Mouse (Mus musculus) kidney, embryonic 14.5 days (tissue): ENCODE measurements around the gene Prkacb. TPM values are rescaled to one million over a fixed set of nuclear protein-coding genes. Genes with fewer than 3 reads are reported as not detected.
A peak's percentile ranks its signal among the peaks of the same experiment; 100 is the strongest.

ENCODE experiments used
- ATAC-seq: fragments of 200-750 bp; cut with Nextera tagmentation; 2 replicates; pipeline ENCODE4 v1.8.0; 2017; ENCODE audit warnings: moderate number of reproducible peaks, mild to moderate bottlenecking, moderate TSS enrichment, moderate library complexity; ENCODE audit not compliant: low FRiP score, low TSS enrichment
- H3K27ac ChIP-seq: fragments of 300-500 bp; sonication (generic); 2 replicates; pipeline ENCODE4 v1.5.1; 2014; ENCODE audit warnings: low read depth, mild to moderate bottlenecking, low read length, moderate library complexity, mixed read lengths
- H3K27me3 ChIP-seq: fragments of 300-500 bp; sonication (generic); 2 replicates; pipeline ENCODE4 v1.6.1; 2014; ENCODE audit warnings: mild to moderate bottlenecking, low read length; ENCODE audit not compliant: control insufficient read depth, insufficient read depth
- H3K36me3 ChIP-seq: fragments of 300-500 bp; sonication (generic); 2 replicates; pipeline ENCODE4 v1.6.1; 2014; ENCODE audit warnings: low read length, mixed read lengths; ENCODE audit not compliant: control insufficient read depth, insufficient read depth
- H3K4me1 ChIP-seq: fragments of 300-500 bp; sonication (generic); 2 replicates; pipeline ENCODE4 v1.6.1; 2014; ENCODE audit warnings: low read length, mixed read lengths; ENCODE audit not compliant: control insufficient read depth, insufficient read depth
- H3K4me2 ChIP-seq: fragments of 300-500 bp; sonication (generic); replicated peaks from 2 replicates; pipeline ENCODE4 v1.6.1; 2014; ENCODE audit warnings: low read depth, mild to moderate bottlenecking, low read length
- H3K4me3 ChIP-seq: fragments of 300-500 bp; sonication (generic); 2 replicates; pipeline ENCODE4 v1.5.1; 2014; ENCODE audit warnings: mild to moderate bottlenecking, low read length
- H3K9ac ChIP-seq: fragments of 300-500 bp; sonication (generic); 2 replicates; pipeline ENCODE4 v1.6.1; 2014; ENCODE audit warnings: low read depth, mild to moderate bottlenecking, low read length, moderate library complexity
- H3K9me3 ChIP-seq: fragments of 300-500 bp; sonication (generic); 2 replicates; pipeline ENCODE4 v1.6.1; 2016; ENCODE audit warnings: low read length; ENCODE audit not compliant: control insufficient read depth
- WGBS: fragments of 180-500 bp; shearing (Covaris S2); extraction: QIAGEN DNeasy Blood & Tissue Kit; methylation state at CpG from one replicate; pipeline ENCODE4 v1.1.7; 2014; 5-methylcytosine and 5-hydroxymethylcytosine counted together
- polyA plus RNA-seq: library from polyadenylated mRNA; unstranded; fragments of >200 nt; fragmentation: Nextera tagmentation; extraction: Ambion mirVana; gene quantifications from 2 replicates; pipeline ENCODE4 v1.2.1, GENCODE M21; 2014

Prkacb gene
- polyA plus RNA-seq, 1 experiment from 2014 or later: 65.2 TPM

- Histone ChIP-seq H3K27me3 (no peaks in the 10 kb centered on the region), H3K4me2 (no peak overlapping the region), H3K4me1 (peaks cover 6% of the 10 kb centered on the region; the same call in 1 of the 2 replicates), H3K4me3 (no peak overlapping the region), H3K9ac (no peak overlapping the region), H3K36me3 (no peaks in the 10 kb centered on the region), H3K9me3 (no peaks in the 10 kb centered on the region), H3K27ac (no peak overlapping the region)
- 87% methylated on average over 7 of the region's 7 CpGs for WGBS
- ATAC-seq: no peak
Observed at GRCm38 (mm10) chr3:146783645-146784225, 29.1 kb downstream of the Prkacb start.

GRCm38 (mm10) chr3:146782548-146782947 lies 30.2 kb downstream of the Prkacb start:
- Histone ChIP-seq H3K36me3 (no peaks in the 10 kb centered on the region), H3K4me3 (no peak overlapping the region), H3K4me1 (peaks cover 6% of the 10 kb centered on the region; the same call in 1 of the 2 replicates), H3K27ac (no peak overlapping the region), H3K9ac (no peak overlapping the region), H3K4me2 (no peak overlapping the region), H3K9me3 (no peaks in the 10 kb centered on the region), H3K27me3 (no peaks in the 10 kb centered on the region)
- 50% methylated on average over 6 of the region's 6 CpGs for WGBS
- peak; percentile 55; the same call in 1 of the 2 replicates for ATAC-seq

- no peaks in the 10 kb centered on the region for H3K9me3 ChIP-seq
- H3K36me3 ChIP-seq: no peaks in the 10 kb centered on the region
- 20% methylated on average over 11 of the region's 11 CpGs for WGBS
- peaks cover 6% of the 10 kb centered on the region; the same call in 1 of the 2 replicates for H3K4me1 ChIP-seq
- peak overlapping the region; percentile 35 for H3K4me2 ChIP-seq
- no peaks in the 10 kb centered on the region for H3K27me3 ChIP-seq
- H3K4me3 ChIP-seq: no peak overlapping the region
- H3K27ac ChIP-seq: peak overlapping the region; percentile 62; the same call in 1 of the 2 replicates
- no peak for ATAC-seq
- peak overlapping the region; percentile 20; the same call in 1 of the 2 replicates for H3K9ac ChIP-seq
Observed at GRCm38 (mm10) chr3:146781131-146781530, 31.7 kb downstream of the Prkacb start.

- 88% methylated on average over 3 of the region's 3 CpGs for WGBS
- no peak for ATAC-seq
- no peak overlapping the region for H3K9ac ChIP-seq
- no peaks in the 10 kb centered on the region for H3K27me3 ChIP-seq
- H3K4me1 ChIP-seq: peaks cover 6% of the 10 kb centered on the region; the same call in 1 of the 2 replicates
- H3K9me3 ChIP-seq: no peaks in the 10 kb centered on the region
- H3K4me2 ChIP-seq: no peak overlapping the region
- H3K36me3 ChIP-seq: no peaks in the 10 kb centered on the region
- H3K4me3 ChIP-seq: no peak overlapping the region
- H3K27ac ChIP-seq: no peak overlapping the region
Observed at GRCm38 (mm10) chr3:146780241-146780640, 32.5 kb downstream of the Prkacb start.

- Histone ChIP-seq H3K27ac (no peak overlapping the region), H3K4me2 (no peak overlapping the region), H3K27me3 (no peaks in the 10 kb centered on the region), H3K9me3 (no peaks in the 10 kb centered on the region), H3K36me3 (no peaks in the 10 kb centered on the region), H3K4me3 (no peak overlapping the region), H3K9ac (no peak overlapping the region), H3K4me1 (peaks cover 6% of the 10 kb centered on the region; the same call in 1 of the 2 replicates)
- ATAC-seq: no peak
- 78% methylated on average over 8 of the region's 8 CpGs for WGBS
Observed at GRCm38 (mm10) chr3:146778913-146779312, 33.9 kb downstream of the Prkacb start.

GRCm38 (mm10) chr3:146778451-146778850 lies 34.3 kb downstream of the Prkacb start:
- Histone ChIP-seq H3K27me3 (no peaks in the 10 kb centered on the region), H3K36me3 (no peaks in the 10 kb centered on the region), H3K4me1 (peaks cover 6% of the 10 kb centered on the region; the same call in 1 of the 2 replicates), H3K27ac (no peak overlapping the region), H3K4me3 (no peak overlapping the region), H3K4me2 (no peak overlapping the region), H3K9me3 (no peaks in the 10 kb centered on the region), H3K9ac (no peak overlapping the region)
- ATAC-seq: no peak
- WGBS: 44% methylated on average over 2 of the region's 2 CpGs

- Histone ChIP-seq H3K4me3 (no peak overlapping the region), H3K27ac (no peak overlapping the region), H3K27me3 (no peaks in the 10 kb centered on the region), H3K36me3 (no peaks in the 10 kb centered on the region), H3K9ac (no peak overlapping the region), H3K9me3 (no peaks in the 10 kb centered on the region), H3K4me2 (no peak overlapping the region), H3K4me1 (peaks cover 6% of the 10 kb centered on the region; the same call in 1 of the 2 replicates)
- WGBS: 86% methylated on average over 5 of the region's 5 CpGs
- no peak for ATAC-seq
Observed at GRCm38 (mm10) chr3:146776711-146777110, 36.1 kb downstream of the Prkacb start.

- Histone ChIP-seq H3K9me3 (no peaks in the 10 kb centered on the region), H3K9ac (no peak overlapping the region), H3K27ac (no peak overlapping the region), H3K27me3 (no peaks in the 10 kb centered on the region), H3K4me2 (no peak overlapping the region), H3K4me1 (no peaks in the 10 kb centered on the region; the same call in 1 of the 2 replicates), H3K4me3 (no peak overlapping the region), H3K36me3 (no peaks in the 10 kb centered on the region)
- no peak for ATAC-seq
- 94% methylated on average over 2 of the region's 2 CpGs for WGBS
Observed at GRCm38 (mm10) chr3:146770853-146771252, 41.9 kb downstream of the Prkacb start.

GRCm38 (mm10) chr3:146769940-146770659 lies 42.7 kb downstream of the Prkacb start:
- Histone ChIP-seq H3K4me2 (no peak overlapping the region), H3K4me3 (no peak overlapping the region), H3K27ac (no peak overlapping the region), H3K4me1 (no peaks in the 10 kb centered on the region; the same call in 1 of the 2 replicates), H3K27me3 (no peaks in the 10 kb centered on the region), H3K9ac (no peak overlapping the region), H3K9me3 (no peaks in the 10 kb centered on the region), H3K36me3 (no peaks in the 10 kb centered on the region)
- 41% methylated on average over 17 of the region's 17 CpGs for WGBS
- ATAC-seq: no peak
